Mouse (Mus musculus): ENCODE results near the gene Cd5l. TPM values are rescaled to one million over a fixed set of nuclear protein-coding genes. Genes with fewer than 3 reads are reported as not detected.
"Not testable (repeated sequence)": the region's sequence is repeated elsewhere in the genome, so short reads cannot be mapped to it uniquely, and the experiment has no call there.

The Cd5l gene
- total and polyA plus RNA-seq, 2 experiments from 2014 or later = not detected

- Histone ChIP-seq H3K9ac (replicated peaks; ENCODE audit: low read length, poor library complexity, severe bottlenecking) (no peak overlapping the region), H3K27ac (ENCODE audit: low read depth, low read length) (no peak overlapping the region), H3K36me3 (ENCODE audit: insufficient read depth, low read length) (no peaks in the 10 kb centered on the region), H3K4me2 (ENCODE audit: low read depth, low read length, poor library complexity, severe bottlenecking) (no peak overlapping the region), H3K4me3 (ENCODE audit: low read depth, low read length) (no peak overlapping the region), H3K27me3 (ENCODE audit: insufficient read depth, low read length) (no peaks in the 10 kb centered on the region), H3K9me3 (ENCODE audit: low read length) (no peaks in the 10 kb centered on the region), H3K4me1 (ENCODE audit: insufficient read depth, low read length) (no peaks in the 10 kb centered on the region)
- no peak for ATAC-seq (ENCODE audit: low FRiP score)
- no peak for TF ChIP-seq CTCF (IDR thresholded peaks at IDR 0.05)
- 73% methylated on average over 3 of the region's 3 CpGs for WGBS
- no peak for DNase-seq (ENCODE audit: low spot score)
Observed at GRCm38 (mm10) chr3:87377228-87377627, 19.5 kb downstream of the Cd5l start.

GRCm38 (mm10) chr3:87377719-87378118 lies 20.0 kb downstream of the Cd5l start:
- DNase-seq (ENCODE audit: low spot score) = no peak
- Histone ChIP-seq H3K4me2 (ENCODE audit: low read depth, low read length, poor library complexity, severe bottlenecking) (no peak overlapping the region), H3K4me1 (ENCODE audit: insufficient read depth, low read length) (no peaks in the 10 kb centered on the region), H3K9me3 (ENCODE audit: low read length) (no peaks in the 10 kb centered on the region), H3K9ac (replicated peaks; ENCODE audit: low read length, poor library complexity, severe bottlenecking) (no peak overlapping the region), H3K4me3 (ENCODE audit: low read depth, low read length) (no peak overlapping the region), H3K27ac (ENCODE audit: low read depth, low read length) (no peak overlapping the region), H3K27me3 (ENCODE audit: insufficient read depth, low read length) (no peaks in the 10 kb centered on the region), H3K36me3 (ENCODE audit: insufficient read depth, low read length) (no peaks in the 10 kb centered on the region)
- no peak for ATAC-seq (ENCODE audit: low FRiP score)
- no peak for TF ChIP-seq CTCF (IDR thresholded peaks at IDR 0.05)
- WGBS = 72% methylated on average over 6 of the region's 6 CpGs

- H3K9ac ChIP-seq (replicated peaks; ENCODE audit: low read length, poor library complexity, severe bottlenecking); H3K27ac ChIP-seq (ENCODE audit: low read depth, low read length); H3K4me2 ChIP-seq (ENCODE audit: low read depth, low read length, poor library complexity, severe bottlenecking); H3K36me3 ChIP-seq (ENCODE audit: insufficient read depth, low read length); ATAC-seq (ENCODE audit: low FRiP score); H3K4me3 ChIP-seq (ENCODE audit: low read depth, low read length); H3K27me3 ChIP-seq (ENCODE audit: insufficient read depth, low read length); H3K4me1 ChIP-seq (ENCODE audit: insufficient read depth, low read length); H3K9me3 ChIP-seq (ENCODE audit: low read length); DNase-seq (ENCODE audit: low spot score): not testable (repeated sequence)
- WGBS = 92% methylated on average over 2 of the region's 2 CpGs
Observed at GRCm38 (mm10) chr3:87379641-87380315, 22.1 kb downstream of the Cd5l start.

- no peak overlapping the region for H3K4me3 ChIP-seq (ENCODE audit: low read depth, low read length)
- H3K4me2 ChIP-seq (ENCODE audit: low read depth, low read length, poor library complexity, severe bottlenecking) = no peak overlapping the region
- H3K27ac ChIP-seq (ENCODE audit: low read depth, low read length) = no peak overlapping the region
- no peaks in the 10 kb centered on the region for H3K9me3 ChIP-seq (ENCODE audit: low read length)
- H3K36me3 ChIP-seq (ENCODE audit: insufficient read depth, low read length) = no peaks in the 10 kb centered on the region
- ATAC-seq (ENCODE audit: low FRiP score) (no peak), DNase-seq (ENCODE audit: low spot score) (no peak)
- H3K4me1 ChIP-seq (ENCODE audit: insufficient read depth, low read length) = no peaks in the 10 kb centered on the region
- no peaks in the 10 kb centered on the region for H3K27me3 ChIP-seq (ENCODE audit: insufficient read depth, low read length)
- no peak for TF ChIP-seq CTCF (IDR thresholded peaks at IDR 0.05)
- WGBS = 46% methylated on average over 6 of the region's 7 CpGs
- no peak overlapping the region for H3K9ac ChIP-seq (replicated peaks; ENCODE audit: low read length, poor library complexity, severe bottlenecking)
Observed at GRCm38 (mm10) chr3:87381806-87382712, 24.4 kb downstream of the Cd5l start.

- whole genome bisulfite sequencing = 94% methylated on average over 3 of the region's 3 CpGs
- Histone ChIP-seq H3K4me2 (ENCODE audit: low read depth, low read length, poor library complexity, severe bottlenecking) (no peak overlapping the region), H3K36me3 (ENCODE audit: insufficient read depth, low read length) (no peaks in the 10 kb centered on the region), H3K27me3 (ENCODE audit: insufficient read depth, low read length) (no peaks in the 10 kb centered on the region), H3K4me1 (ENCODE audit: insufficient read depth, low read length) (no peaks in the 10 kb centered on the region), H3K27ac (ENCODE audit: low read depth, low read length) (no peak overlapping the region), H3K9ac (replicated peaks; ENCODE audit: low read length, poor library complexity, severe bottlenecking) (no peak overlapping the region), H3K9me3 (ENCODE audit: low read length) (no peaks in the 10 kb centered on the region), H3K4me3 (ENCODE audit: low read depth, low read length) (no peak overlapping the region)
- ATAC-seq (ENCODE audit: low FRiP score) (no peak), DNase-seq (ENCODE audit: low spot score) (no peak)
- TF ChIP-seq CTCF (IDR thresholded peaks at IDR 0.05) = no peak
Observed at GRCm38 (mm10) chr3:87383308-87383707, 25.6 kb downstream of the Cd5l start.

- H3K27me3 ChIP-seq (ENCODE audit: insufficient read depth, low read length) = no peaks in the 10 kb centered on the region
- H3K27ac ChIP-seq (ENCODE audit: low read depth, low read length) = no peak overlapping the region
- WGBS = 87% methylated on average over 9 of the region's 9 CpGs
- H3K4me1 ChIP-seq (ENCODE audit: insufficient read depth, low read length) = no peaks in the 10 kb centered on the region
- no peaks in the 10 kb centered on the region for H3K9me3 ChIP-seq (ENCODE audit: low read length)
- TF ChIP-seq CTCF (IDR thresholded peaks at IDR 0.05) = no peak
- no peak for DNase-seq (ENCODE audit: low spot score)
- H3K36me3 ChIP-seq (ENCODE audit: insufficient read depth, low read length) = no peaks in the 10 kb centered on the region
- no peak for ATAC-seq (ENCODE audit: low FRiP score)
- H3K9ac ChIP-seq (replicated peaks; ENCODE audit: low read length, poor library complexity, severe bottlenecking) = no peak overlapping the region
- H3K4me2 ChIP-seq (ENCODE audit: low read depth, low read length, poor library complexity, severe bottlenecking) = no peak overlapping the region
- no peak overlapping the region for H3K4me3 ChIP-seq (ENCODE audit: low read depth, low read length)
Observed at GRCm38 (mm10) chr3:87385105-87385504, 27.4 kb downstream of the Cd5l start.

Data from midbrain, postnatal 0 days (tissue).